Mouse (Mus musculus) heart, embryonic 10.5 days (tissue): ENCODE data around the gene Pard3b. TPM values are rescaled to one million over a fixed set of nuclear protein-coding genes. Genes with fewer than 3 reads are reported as not detected.

Source experiments
- DNase-seq: peaks from one replicate; pipeline ENCODE4 v3.0.0-alpha.2; 2017; ENCODE audit warnings: low spot score
- H3K27ac ChIP-seq: fragments of 300-500 bp; sonication (generic); 2 replicates; pipeline ENCODE4 v1.5.1; 2016; ENCODE audit warnings: mild to moderate bottlenecking
- H3K27me3 ChIP-seq: fragments of 300-500 bp; sonication (generic); 2 replicates; pipeline ENCODE4 v1.6.1; 2016; ENCODE audit warnings: mild to moderate bottlenecking; ENCODE audit not compliant: poor library complexity, insufficient read depth, severe bottlenecking
- H3K36me3 ChIP-seq: fragments of 300-500 bp; sonication (generic); 2 replicates; pipeline ENCODE4 v1.6.1; 2016; ENCODE audit warnings: mild to moderate bottlenecking, moderate library complexity
- H3K4me1 ChIP-seq: fragments of 300-500 bp; sonication (generic); 2 replicates; pipeline ENCODE4 v1.6.1; 2016; ENCODE audit warnings: mild to moderate bottlenecking
- H3K4me3 ChIP-seq: fragments of 300-500 bp; sonication (generic); 2 replicates; pipeline ENCODE4 v1.5.1; 2016; ENCODE audit warnings: mild to moderate bottlenecking, moderate library complexity
- H3K9me3 ChIP-seq: fragments of 300-500 bp; sonication (generic); 2 replicates; pipeline ENCODE4 v1.6.1; 2016; ENCODE audit warnings: mild to moderate bottlenecking, moderate library complexity
- WGBS: fragments of 180-500 bp; shearing (Covaris S2); methylation state at CpG from one replicate; pipeline ENCODE4 v1.1.7; 2016; 5-methylcytosine and 5-hydroxymethylcytosine counted together
- polyA plus RNA-seq: library from polyadenylated mRNA; unstranded; fragments of >200 nt; fragmentation: Nextera tagmentation; extraction: Ambion mirVana; gene quantifications from 2 replicates; pipeline ENCODE4 v1.2.1, GENCODE M21; 2016

Gene Pard3b
- polyA plus RNA-seq, 1 experiment from 2014 or later: 8.2 TPM

DNA sequence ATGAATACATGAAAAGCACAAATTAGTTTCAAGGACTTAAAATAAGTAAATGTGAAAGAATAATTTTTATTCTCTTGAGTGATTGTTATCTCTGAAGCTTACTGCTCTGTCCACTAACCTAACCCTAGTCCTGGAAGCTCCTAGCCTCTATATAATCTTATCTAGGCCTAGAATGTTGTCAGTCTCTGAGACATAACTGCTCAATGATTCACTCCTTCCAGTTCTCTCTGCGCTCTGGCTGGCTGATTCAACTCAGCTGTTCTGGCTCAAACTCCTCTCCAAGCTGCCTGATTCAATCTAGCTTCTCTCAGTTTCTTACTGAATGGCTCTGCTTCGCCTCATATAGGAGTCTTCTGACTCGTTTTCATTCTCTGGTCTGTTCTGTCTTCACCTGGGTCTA, 798.9 kb downstream of the Pard3b start:
- no peaks in the 10 kb centered on the region for H3K27me3 ChIP-seq
- no peak overlapping the region for H3K27ac ChIP-seq
- peaks cover 3% of the 10 kb centered on the region; the same call in 1 of the 2 replicates for H3K4me1 ChIP-seq
- H3K36me3 ChIP-seq: no peaks in the 10 kb centered on the region
- H3K9me3 ChIP-seq: no peaks in the 10 kb centered on the region
- DNase-seq: no peak
- H3K4me3 ChIP-seq: no peak overlapping the region
- WGBS: 25% methylated on average over 3 of the region's 3 CpGs

DNA sequence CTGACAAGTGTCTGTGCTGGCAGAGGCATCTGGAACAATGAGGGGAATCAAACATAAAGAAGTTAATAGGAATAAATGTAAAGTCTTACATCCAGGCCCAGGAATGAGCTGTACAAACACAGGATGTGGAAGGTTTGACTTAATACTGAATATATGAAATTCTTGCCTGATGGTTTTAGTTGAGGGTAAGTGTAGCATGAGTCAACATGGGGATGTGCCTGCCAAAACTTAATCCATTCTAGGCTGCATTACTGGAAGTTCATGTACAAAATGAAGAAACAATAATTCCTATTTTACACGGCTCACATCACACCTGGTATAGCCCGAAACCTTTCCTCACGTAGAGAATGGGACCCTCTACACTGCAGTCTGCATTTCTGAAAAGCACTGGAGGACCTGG, 805.8 kb downstream of the Pard3b start:
- no peaks in the 10 kb centered on the region for H3K27me3 ChIP-seq
- H3K36me3 ChIP-seq: no peaks in the 10 kb centered on the region
- no peaks in the 10 kb centered on the region for H3K4me1 ChIP-seq
- DNase-seq: no peak
- no peaks in the 10 kb centered on the region for H3K9me3 ChIP-seq
- no peak overlapping the region for H3K27ac ChIP-seq
- 92% methylated on average over 3 of the region's 3 CpGs for WGBS
- no peak overlapping the region for H3K4me3 ChIP-seq

DNA sequence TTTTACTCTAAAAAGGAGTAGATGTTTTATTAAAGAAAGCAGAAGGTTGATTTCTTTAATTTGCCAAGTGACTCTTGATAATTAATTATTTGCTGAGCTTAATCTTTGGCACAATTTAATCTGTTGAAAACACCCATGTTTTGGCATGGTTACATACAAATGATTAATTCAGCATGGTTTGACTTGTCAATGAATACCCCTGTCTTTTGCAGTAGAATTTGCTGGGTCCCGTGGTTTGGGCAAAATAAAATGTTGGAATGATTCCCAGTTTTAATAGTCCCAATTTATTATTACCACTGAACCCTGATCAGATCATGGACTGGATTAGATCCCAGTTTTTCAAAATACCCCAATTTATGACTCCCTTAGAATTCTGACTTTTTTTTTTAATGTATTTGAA, 808.2 kb downstream of the Pard3b start:
- H3K4me1 ChIP-seq: no peaks in the 10 kb centered on the region
- no peak overlapping the region for H3K4me3 ChIP-seq
- no peaks in the 10 kb centered on the region for H3K36me3 ChIP-seq
- H3K27ac ChIP-seq: no peak overlapping the region
- H3K27me3 ChIP-seq: no peaks in the 10 kb centered on the region
- no peak for DNase-seq
- WGBS: 91% methylated on average over 1 of the region's 1 CpGs
- H3K9me3 ChIP-seq: no peaks in the 10 kb centered on the region

DNA sequence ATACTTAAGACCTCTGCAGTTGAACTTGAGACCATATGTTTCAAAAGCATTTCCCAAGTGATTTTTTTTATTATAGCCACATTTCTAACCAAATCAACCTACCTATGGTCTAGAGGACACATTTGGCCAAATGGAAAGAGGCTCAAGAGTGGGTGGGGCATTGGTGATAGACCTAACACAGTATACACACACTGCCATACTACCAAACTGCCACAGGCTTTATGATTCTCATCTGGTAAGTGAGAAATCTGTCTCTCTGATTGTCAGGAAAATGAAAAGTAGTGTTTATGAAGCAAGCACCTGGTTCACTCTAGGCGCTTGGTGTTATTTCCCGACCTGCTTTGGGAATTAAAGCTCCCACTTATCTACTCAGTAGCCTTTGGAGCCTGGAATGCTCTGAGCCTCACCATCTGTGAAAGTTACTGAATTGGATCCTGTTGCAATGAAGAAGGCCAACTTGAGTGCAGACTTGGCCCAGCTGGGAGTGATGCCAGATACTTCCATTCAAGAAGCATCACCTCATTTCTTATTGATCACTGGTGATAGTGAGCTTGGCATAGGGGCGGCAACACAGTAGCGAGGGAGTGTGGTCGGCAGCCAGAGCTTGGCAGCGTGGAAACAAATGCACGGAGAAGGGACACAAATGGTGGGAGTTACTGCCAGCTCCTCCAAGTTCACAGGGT, 810.7 kb downstream of the Pard3b start:
- H3K27ac ChIP-seq: no peak overlapping the region
- no peaks in the 10 kb centered on the region for H3K36me3 ChIP-seq
- no peaks in the 10 kb centered on the region for H3K9me3 ChIP-seq
- no peaks in the 10 kb centered on the region for H3K27me3 ChIP-seq
- no peak overlapping the region for H3K4me3 ChIP-seq
- WGBS: 82% methylated on average over 7 of the region's 7 CpGs
- DNase-seq: no peak
- no peaks in the 10 kb centered on the region for H3K4me1 ChIP-seq

DNA sequence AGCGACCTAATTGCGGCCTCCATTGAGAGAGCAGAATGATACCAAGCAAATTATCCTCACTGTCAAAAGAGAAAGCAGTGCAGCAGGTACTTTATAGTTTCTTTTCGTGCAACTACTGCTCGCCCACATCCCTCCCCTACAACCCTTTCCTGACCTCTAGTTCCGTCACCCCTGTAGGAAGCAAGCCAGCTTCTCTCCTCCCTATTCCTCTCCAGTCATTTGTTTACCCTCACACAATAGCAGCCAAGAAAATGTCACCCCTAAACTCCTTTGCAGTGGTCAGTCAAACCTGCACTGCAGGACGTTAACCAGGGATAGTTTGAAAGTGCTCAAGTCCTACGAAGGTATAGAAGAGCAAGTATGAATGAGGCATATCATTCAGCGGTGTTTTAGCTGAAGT, 826.9 kb downstream of the Pard3b start:
- Histone ChIP-seq H3K9me3 (no peaks in the 10 kb centered on the region), H3K4me1 (0 out of 2 replicates have a peak, but pooled peaks cover 4% of the 10 kb centered on the region), H3K27ac (no peak overlapping the region), H3K36me3 (no peaks in the 10 kb centered on the region), H3K4me3 (no peak overlapping the region), H3K27me3 (no peaks in the 10 kb centered on the region)
- no peak for DNase-seq
- 64% methylated on average over 8 of the region's 8 CpGs for whole genome bisulfite sequencing

DNA sequence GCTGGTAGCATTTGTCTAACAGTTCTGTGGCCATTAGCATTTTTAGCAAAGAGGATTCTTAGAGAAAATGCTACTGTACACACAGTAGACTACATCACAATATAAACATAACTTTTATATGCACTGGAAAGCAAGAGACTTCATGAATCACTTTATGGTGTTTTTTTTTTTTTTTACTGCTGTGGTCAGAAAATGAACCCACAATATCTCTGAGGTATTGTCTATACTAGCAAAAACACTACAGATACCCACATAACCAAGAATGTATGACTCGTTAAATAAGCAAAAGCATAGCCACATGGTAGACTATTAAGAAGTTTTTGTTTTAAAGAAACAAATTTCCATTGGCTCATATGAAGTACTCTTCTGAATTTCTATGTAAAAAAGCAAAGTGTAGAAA, 827.9 kb downstream of the Pard3b start:
- 81% methylated on average over 1 of the region's 1 CpGs for WGBS
- 0 out of 2 replicates have a peak, but pooled peaks cover 4% of the 10 kb centered on the region for H3K4me1 ChIP-seq
- no peaks in the 10 kb centered on the region for H3K27me3 ChIP-seq
- H3K36me3 ChIP-seq: no peaks in the 10 kb centered on the region
- no peak overlapping the region for H3K27ac ChIP-seq
- H3K4me3 ChIP-seq: no peak overlapping the region
- H3K9me3 ChIP-seq: no peaks in the 10 kb centered on the region
- DNase-seq: no peak

DNA sequence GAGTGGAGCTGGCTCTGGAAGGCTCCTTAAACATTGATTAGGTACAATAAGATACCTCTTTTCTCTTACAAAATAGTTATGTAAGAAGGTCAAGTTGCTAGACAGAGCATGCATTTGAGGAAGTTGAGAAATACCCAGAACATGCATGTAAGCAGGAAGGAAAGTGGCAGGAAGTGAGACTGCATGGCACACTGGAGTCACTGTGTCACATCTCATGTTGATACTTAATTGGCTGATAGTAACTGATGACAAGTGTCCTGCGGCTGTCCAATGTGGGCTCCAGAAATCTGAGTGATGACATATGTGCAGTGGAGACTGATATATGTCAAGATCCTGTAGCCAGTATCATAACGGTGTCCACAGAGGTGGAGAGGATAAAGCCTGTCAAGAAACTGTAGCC, 844.4 kb downstream of the Pard3b start:
- Histone ChIP-seq H3K36me3 (no peaks in the 10 kb centered on the region), H3K9me3 (no peaks in the 10 kb centered on the region), H3K27me3 (no peaks in the 10 kb centered on the region), H3K27ac (no peak overlapping the region), H3K4me3 (no peak overlapping the region), H3K4me1 (peaks cover 8% of the 10 kb centered on the region; the same call in 1 of the 2 replicates)
- WGBS: 23% methylated on average over 2 of the region's 2 CpGs
- DNase-seq: no peak

DNA sequence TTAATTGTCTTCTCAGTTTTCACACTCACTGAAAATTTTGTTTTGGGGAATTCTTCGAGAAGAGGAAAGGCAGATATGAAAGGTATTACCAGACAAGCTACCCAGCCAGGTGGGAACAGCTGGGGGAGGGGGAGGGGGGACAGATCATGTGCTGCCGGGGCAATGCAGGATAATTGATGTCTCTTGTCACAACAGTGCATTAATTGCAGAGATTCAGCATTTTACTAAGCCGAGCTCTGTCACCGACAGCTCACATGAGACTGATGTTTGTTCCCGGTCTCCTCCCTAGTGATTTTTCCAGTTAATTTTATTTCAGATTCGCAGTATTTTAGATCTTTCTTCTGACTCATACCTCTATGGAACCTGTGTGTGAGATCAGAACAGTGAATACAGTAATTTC, 850.2 kb downstream of the Pard3b start:
- Histone ChIP-seq H3K4me1 (no peaks in the 10 kb centered on the region), H3K4me3 (no peak overlapping the region), H3K27ac (no peak overlapping the region), H3K9me3 (no peaks in the 10 kb centered on the region), H3K36me3 (no peaks in the 10 kb centered on the region), H3K27me3 (no peaks in the 10 kb centered on the region)
- 70% methylated on average over 6 of the region's 6 CpGs for WGBS
- no peak for DNase-seq

DNA sequence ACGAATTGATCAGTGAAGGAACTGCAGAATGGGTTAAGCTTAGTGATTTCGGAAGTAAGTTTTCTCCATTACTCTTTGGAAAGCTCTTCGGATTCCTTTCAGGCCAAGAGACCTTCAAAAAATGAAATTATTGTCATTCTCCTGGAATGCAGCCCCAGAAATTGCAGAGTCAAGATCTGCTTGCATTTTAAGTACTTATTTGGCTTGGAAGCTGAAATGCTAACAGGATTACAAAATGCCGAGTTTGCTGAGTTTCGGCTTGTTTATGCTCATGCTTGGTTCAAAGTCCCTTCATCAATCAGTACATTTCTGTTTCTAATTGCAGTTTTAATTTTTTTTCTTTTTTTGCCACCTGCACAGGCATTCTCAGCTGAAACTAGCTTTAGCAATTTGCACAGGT, 860.5 kb downstream of the Pard3b start:
- Histone ChIP-seq H3K4me3 (no peak overlapping the region), H3K4me1 (no peaks in the 10 kb centered on the region), H3K27ac (no peak overlapping the region), H3K36me3 (no peaks in the 10 kb centered on the region), H3K9me3 (no peaks in the 10 kb centered on the region), H3K27me3 (no peaks in the 10 kb centered on the region)
- no peak for DNase-seq
- 80% methylated on average over 5 of the region's 5 CpGs for WGBS

DNA sequence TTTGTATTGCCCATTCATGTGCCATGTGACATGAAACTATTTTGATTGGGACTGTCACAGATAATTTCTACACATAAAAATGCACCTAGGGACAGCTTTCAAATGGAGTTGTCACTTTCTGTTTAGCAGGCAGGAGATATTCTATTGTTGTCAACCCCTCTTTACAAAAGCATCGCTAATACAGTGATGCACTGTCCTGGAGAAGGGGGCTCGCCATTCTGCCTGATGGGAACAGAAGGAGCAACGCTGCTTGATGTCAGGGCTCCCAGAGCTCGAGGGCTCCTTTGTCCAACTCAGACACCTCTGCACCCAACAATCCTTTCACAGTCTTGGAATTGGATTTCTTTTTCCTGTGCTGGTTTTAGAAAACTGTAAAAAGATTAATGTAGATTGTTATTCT, 871.9 kb downstream of the Pard3b start:
- Histone ChIP-seq H3K27me3 (no peaks in the 10 kb centered on the region), H3K4me1 (no peaks in the 10 kb centered on the region), H3K4me3 (no peak overlapping the region), H3K9me3 (no peaks in the 10 kb centered on the region), H3K36me3 (no peaks in the 10 kb centered on the region), H3K27ac (no peak overlapping the region)
- no peak for DNase-seq
- 81% methylated on average over 4 of the region's 4 CpGs for WGBS

DNA sequence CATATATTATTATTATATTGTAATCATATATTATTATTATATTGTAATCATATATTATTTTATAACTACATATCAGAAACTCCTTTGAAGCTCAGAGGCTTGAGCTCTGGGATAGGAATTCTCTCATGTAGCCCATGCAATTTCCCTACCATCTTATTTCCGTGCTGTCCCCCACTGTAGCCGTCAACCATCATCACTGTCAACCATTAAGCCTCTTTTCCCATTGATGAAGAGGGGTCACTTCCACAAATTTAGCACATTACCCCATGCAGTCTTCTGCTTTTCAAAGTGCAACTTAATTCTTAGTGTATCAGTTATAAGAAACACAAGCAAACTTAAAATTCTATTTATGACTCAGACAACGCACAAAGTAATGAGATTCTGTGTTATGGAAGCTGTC, 873.1 kb downstream of the Pard3b start:
- WGBS: 84% methylated on average over 3 of the region's 3 CpGs
- no peaks in the 10 kb centered on the region for H3K4me1 ChIP-seq
- no peak overlapping the region for H3K4me3 ChIP-seq
- H3K36me3 ChIP-seq: no peaks in the 10 kb centered on the region
- no peak overlapping the region for H3K27ac ChIP-seq
- H3K27me3 ChIP-seq: no peaks in the 10 kb centered on the region
- no peak for DNase-seq
- H3K9me3 ChIP-seq: no peaks in the 10 kb centered on the region

DNA sequence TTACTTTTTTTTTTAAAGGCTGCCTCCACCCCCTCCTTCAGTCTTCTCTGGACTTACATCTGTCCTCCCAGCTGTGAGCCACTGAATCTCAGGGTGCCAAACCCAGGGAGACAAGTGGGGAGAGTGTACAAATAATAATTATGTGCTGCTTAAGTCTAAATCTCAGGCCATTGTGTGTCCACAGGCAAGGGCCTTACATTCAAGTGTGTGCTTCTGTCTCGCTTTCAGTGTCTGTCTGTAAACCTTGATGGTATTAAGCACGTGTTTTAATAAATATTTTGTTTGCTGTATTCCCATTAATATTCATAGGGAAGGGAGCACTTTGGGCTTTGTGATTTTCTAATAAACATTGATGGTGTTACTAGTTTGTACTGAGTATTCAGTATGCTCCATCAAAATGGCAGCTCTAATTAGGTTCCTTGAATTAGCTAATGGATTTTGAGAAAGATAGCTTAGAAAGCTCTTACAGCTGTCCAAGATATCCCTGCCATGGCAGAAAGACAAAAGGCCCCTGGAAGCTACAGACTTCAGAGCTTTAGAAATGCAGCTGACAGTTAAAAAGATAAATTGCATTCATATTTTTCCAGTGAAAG, 880.1 kb downstream of the Pard3b start:
- Histone ChIP-seq H3K27ac (no peak overlapping the region), H3K27me3 (no peaks in the 10 kb centered on the region), H3K4me1 (peaks cover 2% of the 10 kb centered on the region; the same call in 1 of the 2 replicates), H3K36me3 (no peaks in the 10 kb centered on the region), H3K4me3 (no peak overlapping the region), H3K9me3 (no peaks in the 10 kb centered on the region)
- WGBS: 86% methylated on average over 2 of the region's 2 CpGs
- no peak for DNase-seq

DNA sequence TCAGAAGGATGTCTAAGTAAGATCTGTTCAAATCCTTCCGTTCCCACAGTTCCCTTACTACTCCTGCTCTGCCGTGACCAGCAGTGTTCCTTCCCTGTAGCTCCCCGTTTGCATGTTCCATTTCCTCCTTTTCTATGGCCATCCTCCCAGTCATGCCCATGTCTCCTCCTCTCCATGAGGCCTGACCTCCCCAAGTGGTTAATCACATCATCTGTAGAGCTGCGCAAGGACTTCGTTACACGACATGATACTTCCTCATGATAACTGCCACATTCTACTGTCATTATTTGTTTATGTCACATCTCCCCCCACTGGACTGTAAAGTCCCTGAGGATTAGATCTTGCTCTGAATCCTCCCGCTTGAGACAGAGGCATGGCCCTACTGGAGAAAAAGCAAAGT, 882.7 kb downstream of the Pard3b start:
- DNase-seq: no peak
- H3K36me3 ChIP-seq: no peaks in the 10 kb centered on the region
- no peaks in the 10 kb centered on the region for H3K27me3 ChIP-seq
- 78% methylated on average over 7 of the region's 7 CpGs for WGBS
- H3K9me3 ChIP-seq: no peaks in the 10 kb centered on the region
- H3K27ac ChIP-seq: no peak overlapping the region
- no peak overlapping the region for H3K4me3 ChIP-seq
- H3K4me1 ChIP-seq: peaks cover 2% of the 10 kb centered on the region; the same call in 1 of the 2 replicates

DNA sequence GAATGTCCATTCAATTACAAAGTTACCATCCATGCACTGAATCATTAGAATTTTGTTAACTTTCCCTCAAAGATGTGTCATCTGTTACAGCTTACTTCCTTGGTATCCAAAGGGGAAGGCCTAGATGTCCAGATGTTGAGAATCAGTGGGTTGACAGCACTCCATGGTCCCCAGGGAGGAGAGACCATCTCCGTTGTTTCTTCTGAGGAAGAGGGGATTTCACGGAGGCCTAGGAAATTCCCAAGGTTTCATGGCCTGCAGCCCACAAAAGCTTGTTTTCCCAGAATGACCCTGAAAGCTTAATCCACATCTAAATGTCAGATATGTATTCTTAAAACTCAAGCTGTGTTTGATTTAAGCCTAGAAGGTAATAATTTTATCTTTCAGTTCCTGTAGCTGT, 884.1 kb downstream of the Pard3b start:
- Histone ChIP-seq H3K27ac (no peak overlapping the region), H3K36me3 (no peaks in the 10 kb centered on the region), H3K4me3 (no peak overlapping the region), H3K27me3 (no peaks in the 10 kb centered on the region), H3K4me1 (no peaks in the 10 kb centered on the region), H3K9me3 (no peaks in the 10 kb centered on the region)
- DNase-seq: no peak
- WGBS: 72% methylated on average over 2 of the region's 2 CpGs
